In genomic region chr9:86638771-86639170, GRCm38 (mm10) we compare ENCODE assay signal across 20 mouse cellular contexts. TPM values are rescaled to one million over a fixed set of nuclear protein-coding genes. Genes with fewer than 3 reads are reported as not detected.
A peak's percentile ranks its signal among the peaks of the same experiment; 100 is the strongest.
DNase-seq lines count a peak whose midpoint lies in the region; ATAC-seq and TF ChIP-seq lines count a peak whose summit lies in the region.
"Had no signal": no experiment of that assay in that cellular context is flagged by ENCODE, and none has a peak within 500 bp of the region (broad histone marks: within the 10 kb centered on the region; RNA-seq: fewer than 3 reads in every experiment).

No protein-coding gene starts in this region.

- no peak overlapping the region for H3K4me2 ChIP-seq in heart, postnatal 0 days (ENCODE audit: low read depth, low read length)
- no peak overlapping the region for H3K4me2 ChIP-seq in liver, embryonic 12.5 days
- H3K4me2 ChIP-seq: forebrain, embryonic 15.5 days; heart, embryonic 15.5 days; hindbrain, embryonic 13.5 days; liver, embryonic 11.5 days; midbrain, embryonic 12.5 days had no signal

- no peaks in the 10 kb centered on the region for H3K4me1 ChIP-seq in heart, postnatal 0 days (ENCODE audit: control insufficient read depth, insufficient read depth)
- peaks cover 4% of the 10 kb centered on the region; the same call in 1 of the 2 replicates for H3K4me1 ChIP-seq in liver, adult 2 months (ENCODE audit: control insufficient read depth, insufficient read depth, low read length)
- no peaks in the 10 kb centered on the region for H3K4me1 ChIP-seq in liver, embryonic 12.5 days
- H3K4me1 ChIP-seq: forebrain, embryonic 15.5 days; hindbrain, embryonic 13.5 days; midbrain, embryonic 12.5 days had no signal

- no peaks in the 10 kb centered on the region for H3K36me3 ChIP-seq in heart, postnatal 0 days (replicated peaks; ENCODE audit: control insufficient read depth, insufficient read depth, low read length)
- peaks cover 55% of the 10 kb centered on the region for H3K36me3 ChIP-seq in liver, adult 2 months (ENCODE audit: control insufficient read depth, insufficient read depth, low read length)
- H3K36me3 ChIP-seq in liver, embryonic 12.5 days, result no peaks in the 10 kb centered on the region
- H3K36me3 ChIP-seq: forebrain, embryonic 15.5 days; heart, embryonic 15.5 days; hindbrain, embryonic 13.5 days; midbrain, embryonic 12.5 days had no signal

- H3K4me3 ChIP-seq in heart, postnatal 0 days (ENCODE audit: low read depth, low read length), result no peak overlapping the region
- H3K4me3 ChIP-seq in liver, adult 2 months (ENCODE audit: insufficient read depth, low read depth, low read length), result no peak overlapping the region
- H3K4me3 ChIP-seq in liver, embryonic 12.5 days, result no peak overlapping the region
- H3K4me3 ChIP-seq: forebrain, embryonic 15.5 days; gastrocnemius, adult 2 months; heart, embryonic 15.5 days; hindbrain, embryonic 13.5 days; midbrain, embryonic 12.5 days had no signal

- DNase-seq in heart, postnatal 0 days (ENCODE audit: low spot score), result no peak
- DNase-seq in heart, postnatal 4 days, result no peak
- peak; percentile 81 for DNase-seq in liver, adult 2 months (ENCODE audit: extremely low read depth, low read depth, low spot score)
- peak; percentile 6 to 40 for DNase-seq in kidney, postnatal 25 days
- DNase-seq in lung, postnatal 36 days, result peak; percentile 62
- DNase-seq in cerebellum, postnatal 14 days, result no peak
- no peak for DNase-seq in left cerebral cortex, postnatal 25 days (ENCODE audit: low spot score in 2 of 2)
- DNase-seq: cerebellum, adult 11 months; cerebellum, postnatal 25 days; gastrocnemius, adult 2 months; left cerebral cortex, postnatal 4 days; right cerebral cortex, postnatal 25 days; thymus, postnatal 14 days had no signal

- H3K27me3 ChIP-seq in heart, postnatal 0 days (ENCODE audit: control insufficient read depth, insufficient read depth, low read length), result no peaks in the 10 kb centered on the region
- H3K27me3 ChIP-seq in liver, adult 2 months (ENCODE audit: control insufficient read depth, insufficient read depth, low read length), result no peaks in the 10 kb centered on the region
- H3K27me3 ChIP-seq in liver, embryonic 12.5 days (replicated peaks), result no peaks in the 10 kb centered on the region
- H3K27me3 ChIP-seq: forebrain, embryonic 15.5 days; heart, embryonic 15.5 days; hindbrain, embryonic 13.5 days; midbrain, embryonic 12.5 days had no signal

- no peak overlapping the region for H3K9ac ChIP-seq in heart, postnatal 0 days (replicated peaks; ENCODE audit: low read depth, low read length)
- H3K9ac ChIP-seq in liver, adult 2 months (ENCODE audit: low read depth, low read length), result no peak overlapping the region
- H3K9ac ChIP-seq in liver, embryonic 12.5 days, result no peak overlapping the region
- H3K9ac ChIP-seq: forebrain, embryonic 15.5 days; heart, embryonic 15.5 days; hindbrain, embryonic 13.5 days; midbrain, embryonic 12.5 days had no signal

- no peaks in the 10 kb centered on the region; the same call in 1 of the 2 replicates for H3K79me2 ChIP-seq in liver, adult 2 months (ENCODE audit: control insufficient read depth, insufficient read depth, low read length)

- ATAC-seq in heart, postnatal 0 days (ENCODE audit: insufficient read depth, low read depth), result no peak; the same call in 1 of the 2 replicates
- no peak for ATAC-seq in liver, embryonic 12.5 days
- ATAC-seq: forebrain, embryonic 15.5 days had no signal

- 66% methylated on average over 6 of the region's 6 CpGs for WGBS in heart, postnatal 0 days
- WGBS in liver, adult 2 months, result 29% methylated on average over 6 of the region's 6 CpGs
- WGBS in liver, embryonic 12.5 days (ENCODE audit: insufficient replicate concordance), result 60% methylated on average over 6 of the region's 6 CpGs

- H3K9me3 ChIP-seq in heart, postnatal 0 days (replicated peaks; ENCODE audit: control insufficient read depth, low read length), result no peaks in the 10 kb centered on the region
- H3K9me3 ChIP-seq in liver, embryonic 12.5 days (replicated peaks), result no peaks in the 10 kb centered on the region
- H3K9me3 ChIP-seq: forebrain, embryonic 15.5 days; heart, embryonic 15.5 days; hindbrain, embryonic 13.5 days; midbrain, embryonic 12.5 days had no signal

- intact Hi-C loops in left cerebral cortex, postnatal 25 days (cut with DNase I), result no loop called here

- TF ChIP-seq CTCF in heart, postnatal 0 days (IDR thresholded peaks at IDR 0.05; ENCODE audit: low read depth), result 0 out of 2 replicates have a peak, but pooled peaks have one; percentile 7
- no peak for TF ChIP-seq CTCF in liver, adult 2 months (IDR thresholded peaks at IDR 0.05; ENCODE audit: low read depth, low read length)

- TF ChIP-seq EP300 in heart, postnatal 0 days (IDR thresholded peaks at IDR 0.05; ENCODE audit: low read depth), result no peak

- H3K27ac ChIP-seq in heart, postnatal 0 days (ENCODE audit: low read depth), result no peak overlapping the region
- 0 out of 2 replicates have a peak overlapping the region, but pooled peaks have one; percentile 8 for H3K27ac ChIP-seq in liver, adult 2 months (replicated peaks; ENCODE audit: insufficient read depth, low read depth, low read length)
- H3K27ac ChIP-seq in liver, embryonic 12.5 days, result no peak overlapping the region
- H3K27ac ChIP-seq: forebrain, embryonic 15.5 days; gastrocnemius, adult 2 months; heart, embryonic 15.5 days; hindbrain, embryonic 13.5 days; macrophage; midbrain, embryonic 12.5 days had no signal

- TF ChIP-seq POLR2A in liver, adult 2 months (IDR thresholded peaks at IDR 0.05; ENCODE audit: extremely low read depth, insufficient read depth, low read length), result no peak

RNA-seq across cellular contexts. Expression of gene Me1, which starts 57.0 kb away (rescaled TPM):
- total RNA-seq in heart, postnatal 0 days (2014; rRNA removed; ENCODE audit: low replicate concordance), result 9.2 and 12.2 TPM in 2 replicates
- polyA plus RNA-seq in heart, postnatal 0 days (2015; fragmentation: Nextera tagmentation; extraction: Ambion mirVana), result 35.1 and 36.2 TPM in 2 replicates
- total RNA-seq in heart, postnatal 4 days (2021), result 10 to 100 TPM; 42.5 to 46.4 TPM
- total RNA-seq in liver, adult 2 months (2014; rRNA removed), result 62.8 and 87.4 TPM in 2 replicates
- 66.3 and 101 TPM in 2 replicates for polyA plus RNA-seq in liver, adult 2 months (2012; rRNA removed)
- 4.5 and 5.2 TPM in 2 replicates for polyA plus RNA-seq in liver, embryonic 12.5 days (2016; fragmentation: Nextera tagmentation; extraction: Ambion mirVana)
- 10 to 100 TPM; 53.1 to 57.3 TPM for total RNA-seq in left cerebral cortex, postnatal 25 days (2021)

Comparison
In these comparisons a context has a peak if more than half of its experiments do, and no peak if none do; other contexts are left out.
1. DNase-seq: peak in liver, adult 2 months (single experiment), kidney, postnatal 25 days (2 of 2) and lung, postnatal 36 days (single experiment); none in heart, postnatal 0 days (single experiment), heart, postnatal 4 days (single experiment), cerebellum, postnatal 14 days (0 of 2) and left cerebral cortex, postnatal 25 days (0 of 2).